In genomic region chr17:45447063-45447462, GRCm38 (mm10) we compare ENCODE assay signal across 28 mouse cellular contexts. TPM values are rescaled to one million over a fixed set of nuclear protein-coding genes. Genes with fewer than 3 reads are reported as not detected.
DNase-seq lines count a peak whose midpoint lies in the region; ATAC-seq and TF ChIP-seq lines count a peak whose summit lies in the region.
"Had no signal": no experiment of that assay in that cellular context is flagged by ENCODE, and none has a peak within 500 bp of the region (broad histone marks: within the 10 kb centered on the region; RNA-seq: fewer than 3 reads in every experiment).

No protein-coding gene starts in this region.

- no peak overlapping the region for H3K9ac ChIP-seq in heart, adult 2 months (ENCODE audit: low read depth, low read length)
- no peak overlapping the region for H3K9ac ChIP-seq in heart, embryonic 12.5 days
- no peak overlapping the region for H3K9ac ChIP-seq in heart, embryonic 16.5 days (ENCODE audit: low read length)
- no peak overlapping the region for H3K9ac ChIP-seq in midbrain, postnatal 0 days (replicated peaks; ENCODE audit: low read length, poor library complexity, severe bottlenecking)
- H3K9ac ChIP-seq: embryonic facial prominence, embryonic 15.5 days; forebrain, embryonic 13.5 days; hindbrain, embryonic 13.5 days; kidney, embryonic 15.5 days; limb, embryonic 13.5 days; lung, embryonic 15.5 days; midbrain, embryonic 15.5 days had no signal

- WGBS in heart, adult 2 months: 31% methylated on average over 2 of the region's 2 CpGs
- WGBS in heart, embryonic 12.5 days: 56% methylated on average over 2 of the region's 2 CpGs
- 53% methylated on average over 2 of the region's 2 CpGs for WGBS in heart, embryonic 16.5 days
- WGBS in midbrain, postnatal 0 days: 87% methylated on average over 2 of the region's 2 CpGs

- intact Hi-C loops in heart, adult 2 months (cut with DNase I): no loop called here

- ATAC-seq in heart, embryonic 12.5 days (ENCODE audit: insufficient number of reproducible peaks, low FRiP score): no peak
- no peak for ATAC-seq in heart, embryonic 16.5 days (replicated peaks; ENCODE audit: extremely low read depth, insufficient read depth, low FRiP score)
- ATAC-seq in midbrain, postnatal 0 days (ENCODE audit: low FRiP score): no peak
- ATAC-seq: forebrain, embryonic 13.5 days; midbrain, embryonic 15.5 days; Patski had no signal

- no peaks in the 10 kb centered on the region for H3K79me2 ChIP-seq in heart, adult 2 months (replicated peaks; ENCODE audit: control insufficient read depth, insufficient read depth, low read length)

- TF ChIP-seq POLR2A in heart, adult 2 months (IDR thresholded peaks at IDR 0.05; ENCODE audit: insufficient read depth, low read depth, low read length): no peak

- no peak overlapping the region for H3K4me3 ChIP-seq in heart, adult 2 months
- H3K4me3 ChIP-seq in heart, embryonic 12.5 days: no peak overlapping the region
- no peak overlapping the region for H3K4me3 ChIP-seq in heart, embryonic 16.5 days (ENCODE audit: low read length)
- H3K4me3 ChIP-seq in midbrain, postnatal 0 days (ENCODE audit: low read depth, low read length): no peak overlapping the region
- H3K4me3 ChIP-seq: embryonic facial prominence, embryonic 10.5 days; embryonic facial prominence, embryonic 15.5 days; forebrain, embryonic 13.5 days; hindbrain, embryonic 13.5 days; kidney, embryonic 15.5 days; limb, embryonic 13.5 days; lung, embryonic 15.5 days; midbrain, embryonic 10.5 days; midbrain, embryonic 15.5 days had no signal

- no peak for TF ChIP-seq EP300 in heart, adult 2 months (IDR thresholded peaks at IDR 0.05; ENCODE audit: insufficient read depth, low read depth, low read length)

- peaks cover 2% of the 10 kb centered on the region for H3K36me3 ChIP-seq in heart, adult 2 months (ENCODE audit: control insufficient read depth, insufficient read depth, low read length)
- peaks cover 5% of the 10 kb centered on the region; the same call in 1 of the 2 replicates for H3K36me3 ChIP-seq in heart, embryonic 12.5 days
- H3K36me3 ChIP-seq in heart, embryonic 16.5 days (ENCODE audit: control insufficient read depth, insufficient read depth): 0 out of 2 replicates have a peak, but pooled peaks cover 3% of the 10 kb centered on the region
- no peaks in the 10 kb centered on the region for H3K36me3 ChIP-seq in midbrain, postnatal 0 days (ENCODE audit: insufficient read depth, low read length)
- H3K36me3 ChIP-seq: midbrain, embryonic 15.5 days had no signal

- H3K9me3 ChIP-seq in heart, embryonic 12.5 days (replicated peaks): no peaks in the 10 kb centered on the region
- H3K9me3 ChIP-seq in heart, embryonic 16.5 days (replicated peaks; ENCODE audit: control insufficient read depth, low read length): no peaks in the 10 kb centered on the region
- no peaks in the 10 kb centered on the region for H3K9me3 ChIP-seq in midbrain, postnatal 0 days (ENCODE audit: low read length)
- H3K9me3 ChIP-seq: embryonic facial prominence, embryonic 10.5 days; embryonic facial prominence, embryonic 15.5 days; forebrain, embryonic 13.5 days; hindbrain, embryonic 13.5 days; kidney, embryonic 15.5 days; limb, embryonic 13.5 days; lung, embryonic 15.5 days; midbrain, embryonic 10.5 days; midbrain, embryonic 15.5 days had no signal

- no peak overlapping the region for H3K4me2 ChIP-seq in heart, embryonic 12.5 days
- H3K4me2 ChIP-seq in heart, embryonic 16.5 days (ENCODE audit: low read depth, low read length): no peak overlapping the region
- H3K4me2 ChIP-seq in midbrain, postnatal 0 days (ENCODE audit: low read depth, low read length, poor library complexity, severe bottlenecking): no peak overlapping the region
- H3K4me2 ChIP-seq: embryonic facial prominence, embryonic 15.5 days; forebrain, embryonic 13.5 days; hindbrain, embryonic 13.5 days; kidney, embryonic 15.5 days; limb, embryonic 13.5 days; liver, embryonic 11.5 days; lung, embryonic 15.5 days; midbrain, embryonic 15.5 days had no signal

- TF ChIP-seq CTCF in heart, adult 2 months (IDR thresholded peaks at IDR 0.05): no peak
- TF ChIP-seq CTCF in midbrain, postnatal 0 days (IDR thresholded peaks at IDR 0.05): no peak

- H3K27me3 ChIP-seq in heart, adult 2 months (ENCODE audit: control insufficient read depth, insufficient read depth, low read length): no peaks in the 10 kb centered on the region
- H3K27me3 ChIP-seq in heart, embryonic 12.5 days (replicated peaks): no peaks in the 10 kb centered on the region
- H3K27me3 ChIP-seq in heart, embryonic 16.5 days (ENCODE audit: control insufficient read depth, insufficient read depth, low read length): no peaks in the 10 kb centered on the region
- H3K27me3 ChIP-seq in midbrain, postnatal 0 days (ENCODE audit: insufficient read depth, low read length): no peaks in the 10 kb centered on the region
- H3K27me3 ChIP-seq: embryonic facial prominence, embryonic 15.5 days; forebrain, embryonic 13.5 days; hindbrain, embryonic 13.5 days; kidney, embryonic 15.5 days; limb, embryonic 13.5 days; lung, embryonic 15.5 days; midbrain, embryonic 15.5 days; Patski had no signal

- H3K4me1 ChIP-seq in heart, adult 2 months (ENCODE audit: control insufficient read depth, insufficient read depth, low read length): no peaks in the 10 kb centered on the region; the same call in 1 of the 2 replicates
- H3K4me1 ChIP-seq in heart, embryonic 12.5 days (replicated peaks): peaks cover 4% of the 10 kb centered on the region
- H3K4me1 ChIP-seq in heart, embryonic 16.5 days (ENCODE audit: control insufficient read depth, insufficient read depth, low read length): no peaks in the 10 kb centered on the region; the same call in 1 of the 2 replicates
- H3K4me1 ChIP-seq in midbrain, postnatal 0 days (ENCODE audit: insufficient read depth, low read length): no peaks in the 10 kb centered on the region
- H3K4me1 ChIP-seq: embryonic facial prominence, embryonic 10.5 days; embryonic facial prominence, embryonic 15.5 days; hindbrain, embryonic 13.5 days; kidney, embryonic 15.5 days; limb, embryonic 13.5 days; lung, embryonic 15.5 days; midbrain, embryonic 10.5 days; midbrain, embryonic 15.5 days had no signal

- DNase-seq in adrenal gland, adult 2 months: peak; percentile 11
- no peak for DNase-seq in adrenal gland, postnatal 4 days (ENCODE audit: low spot score in 2 of 2)
- DNase-seq in heart, adult 2 months: peak in 1 of 2 experiments; percentile 55
- peak; percentile 49 for DNase-seq in heart, postnatal 4 days
- DNase-seq in left cerebral cortex, adult 9 months (ENCODE audit: low spot score in 2 of 2): no peak
- DNase-seq in midbrain, postnatal 0 days (ENCODE audit: low spot score): no peak
- DNase-seq: cerebellum, adult 8-10 months; cerebellum, postnatal 25 days; gastrocnemius, postnatal 14 days; kidney, adult 11 months; kidney, postnatal 25 days; spleen, adult 18-20 months; thymus, postnatal 14 days had no signal

- 0 out of 2 replicates have a peak overlapping the region, but pooled peaks have one; percentile 17 for H3K27ac ChIP-seq in heart, adult 2 months
- H3K27ac ChIP-seq in heart, embryonic 12.5 days (ENCODE audit: poor library complexity, severe bottlenecking): no peak overlapping the region
- H3K27ac ChIP-seq in heart, embryonic 16.5 days (ENCODE audit: low read length): peak overlapping the region; percentile 51
- H3K27ac ChIP-seq in midbrain, postnatal 0 days (ENCODE audit: low read depth, low read length): no peak overlapping the region
- H3K27ac ChIP-seq: embryonic facial prominence, embryonic 10.5 days; embryonic facial prominence, embryonic 15.5 days; forebrain, embryonic 13.5 days; hindbrain, embryonic 13.5 days; kidney, embryonic 15.5 days; limb, embryonic 13.5 days; lung, embryonic 15.5 days; midbrain, embryonic 10.5 days; midbrain, embryonic 15.5 days had no signal

RNA-seq across cellular contexts. Expression of gene Cdc5l, which starts 13.5 kb away (rescaled TPM):
- total RNA-seq in adrenal gland, adult 2 months (2021): 10 to 100 TPM; 40.8 to 49.8 TPM
- 3.0 and 3.9 TPM in 2 replicates for polyA plus RNA-seq in adrenal gland, adult 2 months (2012; rRNA removed)
- 10 to 100 TPM; 49.1 to 52.0 TPM for total RNA-seq in adrenal gland, postnatal 4 days (2021)
- 10 to 100 TPM; 39.4 to 40.5 TPM for total RNA-seq in heart, adult 2 months (2021)
- polyA plus RNA-seq in heart, adult 2 months (2012; rRNA removed): 7.3 and 14.3 TPM in 2 replicates
- 49.9 and 53.0 TPM in 2 replicates for polyA plus RNA-seq in heart, embryonic 12.5 days (2016; fragmentation: Nextera tagmentation; extraction: Ambion mirVana)
- polyA plus RNA-seq in heart, embryonic 16.5 days (2015; fragmentation: Nextera tagmentation; extraction: Ambion mirVana): 46.2 and 49.5 TPM in 2 replicates
- total RNA-seq in heart, postnatal 4 days (2021): 10 to 100 TPM; 52.4 to 54.4 TPM
- 36.7 and 47.4 TPM in 2 replicates for total RNA-seq in midbrain, postnatal 0 days (2014; rRNA removed)
- polyA plus RNA-seq in midbrain, postnatal 0 days (2015; fragmentation: Nextera tagmentation; extraction: Ambion mirVana): 54.3 and 57.9 TPM in 2 replicates

RNA-seq across cellular contexts. Expression of gene Spats1, which starts 28.2 kb away (rescaled TPM):
- total RNA-seq in adrenal gland, adult 2 months (2021): not detected
- polyA plus RNA-seq in adrenal gland, adult 2 months (2012; rRNA removed): 0.08 TPM in 1 of 2 replicates, not detected in the other
- total RNA-seq in adrenal gland, postnatal 4 days (2021): under 1 TPM in 1 of 2 experiments, not detected in 1; 0.48 TPM
- under 1 TPM in 1 of 2 experiments, not detected in 1; 0.16 TPM for total RNA-seq in heart, adult 2 months (2021)
- polyA plus RNA-seq in heart, adult 2 months (2012; rRNA removed): 0.38 TPM in 1 of 2 replicates, not detected in the other
- 0.66 and 1.1 TPM in 2 replicates for polyA plus RNA-seq in heart, embryonic 12.5 days (2016; fragmentation: Nextera tagmentation; extraction: Ambion mirVana)
- 1.2 and 1.5 TPM in 2 replicates for polyA plus RNA-seq in heart, embryonic 16.5 days (2015; fragmentation: Nextera tagmentation; extraction: Ambion mirVana)
- total RNA-seq in heart, postnatal 4 days (2021): under 1 TPM; 0.71 to 0.92 TPM
- 2.3 and 5.8 TPM in 2 replicates for total RNA-seq in midbrain, postnatal 0 days (2014; rRNA removed)
- 3.4 and 3.6 TPM in 2 replicates for polyA plus RNA-seq in midbrain, postnatal 0 days (2015; fragmentation: Nextera tagmentation; extraction: Ambion mirVana)
- total RNA-seq: megakaryocyte progenitor cell, adult 5-6 weeks; neutrophil, adult 5-6 weeks had no signal

RNA-seq across cellular contexts. Expression of gene Aars2, which starts 59.6 kb away (rescaled TPM):
- total RNA-seq in adrenal gland, adult 2 months (2021): 10 to 100 TPM; 13.3 to 17.6 TPM
- 22.7 and 23.3 TPM in 2 replicates for polyA plus RNA-seq in adrenal gland, adult 2 months (2012; rRNA removed)
- total RNA-seq in adrenal gland, postnatal 4 days (2021): 10 to 100 TPM; 18.4 to 19.0 TPM
- total RNA-seq in heart, adult 2 months (2021): 10 to 100 TPM; 17.2 to 18.4 TPM
- polyA plus RNA-seq in heart, adult 2 months (2012; rRNA removed): 17.6 and 18.2 TPM in 2 replicates
- polyA plus RNA-seq in heart, embryonic 12.5 days (2016; fragmentation: Nextera tagmentation; extraction: Ambion mirVana): 25.3 and 27.9 TPM in 2 replicates
- polyA plus RNA-seq in heart, embryonic 16.5 days (2015; fragmentation: Nextera tagmentation; extraction: Ambion mirVana): 25.0 and 25.4 TPM in 2 replicates
- 10 to 100 TPM; 21.5 to 21.9 TPM for total RNA-seq in heart, postnatal 4 days (2021)
- 19.8 and 31.4 TPM in 2 replicates for total RNA-seq in midbrain, postnatal 0 days (2014; rRNA removed)
- polyA plus RNA-seq in midbrain, postnatal 0 days (2015; fragmentation: Nextera tagmentation; extraction: Ambion mirVana): 13.9 and 15.2 TPM in 2 replicates

Comparison
In these comparisons a context has a peak if more than half of its experiments do, and no peak if none do; other contexts are left out.
1. DNase-seq: peak in adrenal gland, adult 2 months (single experiment) and heart, postnatal 4 days (single experiment); none in adrenal gland, postnatal 4 days (0 of 2), left cerebral cortex, adult 9 months (0 of 2) and midbrain, postnatal 0 days (single experiment).
2. H3K27ac ChIP-seq: peak in heart, adult 2 months (single experiment) and heart, embryonic 16.5 days (single experiment); none in heart, embryonic 12.5 days (single experiment) and midbrain, postnatal 0 days (single experiment).